Mouse (Mus musculus) cerebellum, adult 2 months (tissue): ENCODE results near the gene Id3.

Experiments used
- CTCF ChIP-seq: fragments of 200-500 bp; IDR thresholded peaks from 2 replicates; pipeline ENCODE4 v1.5.1; 2011; ENCODE audit warnings: low read depth, mild to moderate bottlenecking, control low read depth, low read length, moderate library complexity, borderline replicate concordance; ENCODE audit not compliant: insufficient read depth
- POLR2A ChIP-seq: fragments of 200-500 bp; IDR thresholded peaks from 2 replicates; pipeline ENCODE4 v1.6.1; 2011; ENCODE audit warnings: low read length, control low read depth, borderline replicate concordance; ENCODE audit not compliant: insufficient read depth

GRCm38 (mm10) chr4:136176022-136176552, 32.8 kb downstream of the Id3 start:
- TF ChIP-seq CTCF: no peak
- TF ChIP-seq POLR2A: no peak
